Mouse (Mus musculus): ENCODE data around the gene Retsat. TPM values are rescaled to one million over a fixed set of nuclear protein-coding genes. Genes with fewer than 3 reads are reported as not detected.
A peak's percentile ranks its signal among the peaks of the same experiment; 100 is the strongest.

Gene Retsat
- polyA plus RNA-seq, 1 experiment, result 0.06 TPM

DNA sequence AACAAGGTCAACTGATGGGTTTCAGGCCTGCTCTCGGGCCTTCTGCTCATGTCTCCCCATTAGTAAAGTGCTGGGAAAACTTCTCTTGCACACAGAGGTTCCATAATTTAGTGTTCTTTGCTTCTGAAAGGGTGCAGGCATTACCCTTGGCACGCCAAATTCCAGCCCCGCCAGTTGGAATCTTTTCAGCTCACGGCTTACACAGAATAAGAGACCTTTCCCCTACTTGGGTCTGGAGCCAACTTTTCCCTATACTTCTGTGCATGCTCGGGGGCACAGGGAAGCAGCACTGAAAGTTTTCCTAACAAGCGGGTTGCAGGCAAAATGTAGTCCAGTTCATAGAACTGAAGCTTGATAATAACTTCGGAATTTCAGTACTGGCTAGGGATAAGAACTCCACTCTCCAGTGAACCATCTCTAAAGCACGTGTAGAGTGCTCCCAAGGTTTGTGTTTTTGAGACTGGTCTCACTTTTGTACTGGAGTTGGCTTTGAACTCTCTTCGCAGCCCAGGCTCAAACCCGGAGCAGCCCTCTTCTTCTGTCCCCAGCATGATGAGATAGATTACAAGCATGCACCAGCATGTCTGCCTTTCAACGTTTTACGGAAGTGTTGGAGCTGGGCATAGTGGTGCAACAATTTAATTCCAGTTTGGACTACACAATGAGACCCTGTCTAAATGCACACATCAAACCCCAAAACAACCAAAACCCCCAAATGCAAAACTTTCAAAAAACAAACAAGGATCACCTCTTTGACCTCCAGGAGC lies 699 bp downstream of the Retsat start:
- TF ChIP-seq TAL1 (IDR thresholded peaks at IDR 0.05; ENCODE audit: low read length) (no peak), GATA1 (IDR thresholded peaks at IDR 0.05; ENCODE audit: low read length) (no peak)
- Histone ChIP-seq H3K27me3 (ENCODE audit: control insufficient read depth) (no peaks in the 10 kb centered on the region), H3K4me3 (replicated peaks) (peak overlapping the region; percentile 72), H3K4me1 (ENCODE audit: control insufficient read depth) (peaks cover 36% of the 10 kb centered on the region), H3K36me3 (ENCODE audit: control insufficient read depth) (peaks cover 10% of the 10 kb centered on the region), H3K9me3 (ENCODE audit: control insufficient read depth, low read length) (no peaks in the 10 kb centered on the region)

DNA sequence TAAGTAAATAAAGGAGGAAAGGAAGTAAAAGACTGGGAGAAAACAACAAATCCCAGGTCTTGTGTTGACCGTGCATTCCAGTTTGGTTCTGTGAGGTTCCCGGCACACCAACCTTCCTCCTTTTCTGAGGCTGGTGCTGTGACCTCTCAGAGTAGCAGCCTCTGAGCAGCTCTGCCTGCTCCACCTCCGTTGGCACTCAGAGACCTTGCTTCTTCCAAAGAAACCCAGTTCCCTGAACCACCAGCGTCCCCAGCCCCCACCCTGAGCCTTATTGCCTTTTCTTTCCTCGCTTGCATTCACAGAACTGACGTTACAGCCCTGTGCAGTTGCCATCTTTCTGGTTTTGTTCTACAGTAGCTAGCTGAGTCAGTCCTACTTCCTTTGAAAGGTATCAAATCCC lies 1.9 kb downstream of the Retsat start:
- no peak for TF ChIP-seq GATA1 (IDR thresholded peaks at IDR 0.05; ENCODE audit: low read length)
- peaks cover 23% of the 10 kb centered on the region for H3K36me3 ChIP-seq (ENCODE audit: control insufficient read depth)

DNA sequence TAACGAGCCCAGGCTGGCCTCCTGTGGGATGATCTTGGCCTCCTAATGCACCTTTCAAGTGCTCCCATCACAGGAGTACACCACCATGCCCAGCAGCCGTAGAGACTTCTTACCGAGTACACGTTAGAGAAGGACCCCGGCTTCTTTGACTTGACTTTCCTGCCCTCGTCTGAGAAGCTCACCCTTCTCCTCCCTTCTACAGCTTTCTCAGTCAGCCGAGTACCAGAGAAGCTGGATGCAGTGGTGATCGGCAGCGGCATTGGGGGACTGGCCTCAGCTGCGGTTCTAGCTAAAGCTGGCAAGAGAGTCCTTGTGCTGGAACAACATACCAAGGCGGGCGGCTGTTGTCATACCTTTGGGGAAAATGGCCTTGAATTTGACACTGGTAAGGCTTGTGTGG lies 2.5 kb downstream of the Retsat start:
- H3K4me3 ChIP-seq (replicated peaks), result no peak overlapping the region
- peaks cover 33% of the 10 kb centered on the region for H3K4me1 ChIP-seq (ENCODE audit: control insufficient read depth)
- TF ChIP-seq GATA1 (IDR thresholded peaks at IDR 0.05; ENCODE audit: low read length), result no peak
- TF ChIP-seq TAL1 (IDR thresholded peaks at IDR 0.05; ENCODE audit: low read length), result no peak
- no peaks in the 10 kb centered on the region for H3K27me3 ChIP-seq (ENCODE audit: control insufficient read depth)
- H3K36me3 ChIP-seq (ENCODE audit: control insufficient read depth), result peaks cover 28% of the 10 kb centered on the region
- no peaks in the 10 kb centered on the region for H3K9me3 ChIP-seq (ENCODE audit: control insufficient read depth, low read length)

More for the DNA sequence above, 1.9 kb downstream of the Retsat start:
- Histone ChIP-seq H3K4me3 (replicated peaks) (no peak overlapping the region), H3K27me3 (ENCODE audit: control insufficient read depth) (no peaks in the 10 kb centered on the region), H3K9me3 (ENCODE audit: control insufficient read depth, low read length) (no peaks in the 10 kb centered on the region), H3K4me1 (ENCODE audit: control insufficient read depth) (peaks cover 36% of the 10 kb centered on the region)

DNA sequence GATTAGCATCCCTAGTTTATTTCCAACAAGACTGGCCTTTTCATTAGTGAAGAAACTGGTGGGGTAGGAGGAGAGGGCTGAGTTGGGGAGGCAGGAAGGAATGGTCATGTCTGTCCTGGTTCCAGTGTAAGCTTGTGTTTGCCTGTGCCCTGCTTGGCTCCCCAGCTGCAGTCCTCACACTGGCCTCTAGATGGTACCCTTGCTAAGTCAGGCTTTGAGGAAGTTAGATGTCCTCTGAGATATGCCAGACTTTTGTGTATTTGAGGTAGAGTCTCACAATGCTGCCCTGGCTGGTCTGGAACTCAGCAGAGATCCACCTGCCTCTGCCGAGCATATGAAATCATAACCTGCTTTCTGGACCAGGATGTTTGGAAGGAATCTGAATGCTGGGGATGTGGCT lies 3.5 kb downstream of the Retsat start:
- Histone ChIP-seq H3K27me3 (ENCODE audit: control insufficient read depth) (no peaks in the 10 kb centered on the region), H3K9me3 (ENCODE audit: control insufficient read depth, low read length) (no peaks in the 10 kb centered on the region), H3K4me1 (ENCODE audit: control insufficient read depth) (peaks cover 28% of the 10 kb centered on the region), H3K4me3 (replicated peaks) (no peak overlapping the region), H3K36me3 (ENCODE audit: control insufficient read depth) (peaks cover 38% of the 10 kb centered on the region)
- peak; percentile 64; the same call in 1 of the 2 replicates for TF ChIP-seq GATA1 (IDR thresholded peaks at IDR 0.05; ENCODE audit: low read length)
- no peak for TF ChIP-seq TAL1 (IDR thresholded peaks at IDR 0.05; ENCODE audit: low read length)

DNA sequence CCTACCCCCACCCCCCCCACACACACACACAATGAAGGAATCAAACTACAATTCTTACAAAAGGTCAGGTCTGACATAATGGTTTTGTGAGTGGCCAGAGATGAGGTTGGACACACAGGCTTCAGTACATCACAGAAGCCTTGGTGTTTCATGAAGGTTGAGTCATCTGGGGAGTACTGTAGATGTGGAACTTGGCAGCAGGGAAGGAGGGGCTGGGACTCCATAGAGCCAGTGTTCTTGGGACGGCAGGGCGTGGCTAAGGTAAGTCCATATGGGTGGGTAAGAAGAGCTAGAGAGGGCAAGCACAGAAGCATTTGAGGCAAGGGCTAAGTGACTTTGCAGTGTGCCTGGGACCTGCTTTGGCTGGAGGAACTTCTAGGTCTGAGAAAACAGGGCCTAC lies 5.8 kb downstream of the Retsat start:
- peaks cover 57% of the 10 kb centered on the region for H3K36me3 ChIP-seq (ENCODE audit: control insufficient read depth)
- TF ChIP-seq GATA1 (IDR thresholded peaks at IDR 0.05; ENCODE audit: low read length) (no peak), TAL1 (IDR thresholded peaks at IDR 0.05; ENCODE audit: low read length) (no peak)

DNA sequence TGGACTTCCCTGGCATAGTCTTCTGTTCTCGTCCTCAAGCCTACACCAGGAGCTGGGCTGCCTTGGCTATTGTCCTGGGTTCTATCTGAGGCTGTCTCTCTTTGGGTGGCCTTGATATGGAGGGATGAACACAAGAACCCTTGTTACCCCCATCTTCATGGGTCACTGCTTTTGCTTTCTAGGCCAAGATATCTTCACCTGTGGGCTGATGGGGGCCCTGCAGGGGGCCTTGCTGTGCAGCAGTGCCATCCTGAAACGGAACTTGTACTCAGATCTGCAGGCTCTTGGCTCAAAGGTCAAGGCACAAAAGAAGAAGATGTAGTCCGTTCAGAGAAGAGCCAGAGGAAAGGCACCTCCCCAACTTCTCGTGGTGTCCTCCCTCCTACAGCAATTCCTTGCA lies 8.8 kb downstream of the Retsat start:
- H3K4me3 ChIP-seq (replicated peaks), result no peak overlapping the region
- H3K4me1 ChIP-seq (ENCODE audit: control insufficient read depth), result no peaks in the 10 kb centered on the region
- H3K36me3 ChIP-seq (ENCODE audit: control insufficient read depth), result peaks cover 86% of the 10 kb centered on the region
- H3K27me3 ChIP-seq (ENCODE audit: control insufficient read depth), result no peaks in the 10 kb centered on the region
- H3K9me3 ChIP-seq (ENCODE audit: control insufficient read depth, low read length), result no peaks in the 10 kb centered on the region
- TF ChIP-seq TAL1 (IDR thresholded peaks at IDR 0.05; ENCODE audit: low read length) (no peak), GATA1 (IDR thresholded peaks at IDR 0.05; ENCODE audit: low read length) (no peak)

More for the DNA sequence above, 5.8 kb downstream of the Retsat start:
- no peaks in the 10 kb centered on the region for H3K9me3 ChIP-seq (ENCODE audit: control insufficient read depth, low read length)
- H3K4me3 ChIP-seq (replicated peaks), result no peak overlapping the region
- no peaks in the 10 kb centered on the region for H3K27me3 ChIP-seq (ENCODE audit: control insufficient read depth)
- H3K4me1 ChIP-seq (ENCODE audit: control insufficient read depth), result peaks cover 5% of the 10 kb centered on the region

DNA sequence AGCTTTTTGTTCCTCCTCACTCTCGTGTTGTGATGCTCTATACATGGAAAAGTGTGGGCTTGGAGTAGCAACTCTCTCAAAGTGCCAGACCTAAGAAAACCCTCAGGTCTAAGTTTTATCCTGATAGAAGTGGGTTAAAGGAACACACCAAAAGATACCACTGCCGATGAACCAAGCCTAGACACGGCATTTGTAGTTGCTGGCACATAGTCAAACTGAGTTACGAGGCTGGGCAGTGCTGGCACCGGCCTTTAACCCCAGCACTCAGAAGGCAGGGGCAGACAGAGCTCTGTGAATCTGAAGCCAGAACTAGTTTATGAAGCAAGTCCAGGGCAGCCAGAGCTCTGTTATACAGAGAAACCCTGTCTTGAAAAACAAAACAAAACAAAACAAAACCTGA lies 9.4 kb downstream of the Retsat start:
- no peaks in the 10 kb centered on the region for H3K27me3 ChIP-seq (ENCODE audit: control insufficient read depth)
- H3K9me3 ChIP-seq (ENCODE audit: control insufficient read depth, low read length), result no peaks in the 10 kb centered on the region
- no peaks in the 10 kb centered on the region for H3K4me1 ChIP-seq (ENCODE audit: control insufficient read depth)
- H3K4me3 ChIP-seq (replicated peaks), result no peak overlapping the region
- TF ChIP-seq GATA1 (IDR thresholded peaks at IDR 0.05; ENCODE audit: low read length), result no peak
- TF ChIP-seq TAL1 (IDR thresholded peaks at IDR 0.05; ENCODE audit: low read length), result no peak
- peaks cover 90% of the 10 kb centered on the region for H3K36me3 ChIP-seq (ENCODE audit: control insufficient read depth)

DNA sequence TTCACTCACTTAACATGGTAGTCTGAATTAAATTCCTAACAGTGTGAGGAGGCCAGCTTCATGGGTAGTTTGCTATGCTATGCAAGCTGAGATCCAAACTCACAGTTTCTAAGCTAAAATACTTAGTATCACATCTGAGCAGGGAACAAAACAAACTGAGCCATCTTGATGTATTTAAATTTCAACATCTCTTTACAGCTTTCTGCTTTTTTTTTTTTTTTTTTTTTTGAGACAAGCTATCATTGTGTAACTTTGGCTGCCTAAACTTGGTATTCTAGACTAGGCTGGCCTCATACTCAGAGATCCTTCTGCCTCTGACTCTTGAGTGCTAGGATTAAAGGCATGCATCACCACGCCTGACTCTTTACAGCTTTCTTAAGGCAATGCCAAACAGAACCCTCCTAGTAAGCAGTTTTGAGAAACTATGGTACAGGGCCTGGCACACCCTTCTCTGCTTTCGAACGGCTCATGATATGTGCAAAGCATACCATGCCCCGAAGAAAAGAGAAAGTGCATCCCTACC lies 10.4 kb downstream of the Retsat start:
- Histone ChIP-seq H3K27me3 (ENCODE audit: control insufficient read depth) (no peaks in the 10 kb centered on the region), H3K36me3 (ENCODE audit: control insufficient read depth) (peaks cover 92% of the 10 kb centered on the region), H3K9me3 (ENCODE audit: control insufficient read depth, low read length) (no peaks in the 10 kb centered on the region), H3K4me3 (replicated peaks) (no peak overlapping the region), H3K4me1 (ENCODE audit: control insufficient read depth) (peaks cover 4% of the 10 kb centered on the region)
- TF ChIP-seq TAL1 (IDR thresholded peaks at IDR 0.05; ENCODE audit: low read length), result no peak
- TF ChIP-seq GATA1 (IDR thresholded peaks at IDR 0.05; ENCODE audit: low read length), result no peak

DNA sequence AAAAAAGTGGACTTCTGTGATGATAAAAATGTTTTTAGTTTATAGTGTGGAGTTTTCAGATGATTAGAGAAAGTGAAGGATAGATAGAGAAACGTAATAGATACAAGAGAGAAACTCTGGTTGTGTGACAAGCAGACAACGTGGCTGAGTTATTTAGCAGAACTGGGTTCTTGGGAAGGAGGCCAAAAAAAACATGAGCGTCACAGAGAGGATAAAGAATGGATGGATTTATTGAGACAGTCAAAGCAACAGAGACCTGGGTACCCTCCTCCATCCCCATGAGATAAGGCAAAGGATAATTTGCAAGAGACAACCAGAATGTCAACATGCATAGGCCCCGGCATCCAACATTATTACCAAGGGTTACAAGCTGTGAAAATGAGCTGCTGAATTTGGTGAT lies 12.0 kb downstream of the Retsat start:
- Histone ChIP-seq H3K36me3 (ENCODE audit: control insufficient read depth) (peaks cover 83% of the 10 kb centered on the region), H3K27me3 (ENCODE audit: control insufficient read depth) (no peaks in the 10 kb centered on the region)
- no peak for TF ChIP-seq TAL1 (IDR thresholded peaks at IDR 0.05; ENCODE audit: low read length)
- no peak for TF ChIP-seq GATA1 (IDR thresholded peaks at IDR 0.05; ENCODE audit: low read length)

More for the DNA sequence above, 12.0 kb downstream of the Retsat start:
- Histone ChIP-seq H3K4me3 (replicated peaks) (no peak overlapping the region), H3K9me3 (ENCODE audit: control insufficient read depth, low read length) (no peaks in the 10 kb centered on the region), H3K4me1 (ENCODE audit: control insufficient read depth) (peaks cover 19% of the 10 kb centered on the region)
